Mouse (Mus musculus): ENCODE measurements around the gene Cpsf4l. TPM values are rescaled to one million over a fixed set of nuclear protein-coding genes. Genes with fewer than 3 reads are reported as not detected.

Gene Cpsf4l
- polyA plus RNA-seq, 1 experiment from 2014 or later, result 0.54 TPM

GRCm38 (mm10) chr11:113654561-113655270, 55.1 kb downstream of the Cpsf4l start:
- peaks cover 78% of the 10 kb centered on the region for H3K36me3 ChIP-seq (replicated peaks; ENCODE audit: control insufficient read depth, insufficient read depth)
- no peaks in the 10 kb centered on the region for H3K27me3 ChIP-seq (ENCODE audit: control insufficient read depth, insufficient read depth, low read length)
- H3K4me3 ChIP-seq (replicated peaks; ENCODE audit: low read length), result no peak overlapping the region
- H3K9me3 ChIP-seq (ENCODE audit: control insufficient read depth, low read length), result no peaks in the 10 kb centered on the region
- DNase-seq (ENCODE audit: low spot score), result peak; percentile 42
- H3K27ac ChIP-seq, result no peak overlapping the region
- H3K4me2 ChIP-seq (replicated peaks), result no peak overlapping the region
- ATAC-seq (ENCODE audit: low FRiP score), result no peak
- H3K9ac ChIP-seq, result no peak overlapping the region
- 83% methylated on average over 18 of the region's 18 CpGs for WGBS
- peaks cover 13% of the 10 kb centered on the region for H3K4me1 ChIP-seq (replicated peaks; ENCODE audit: control insufficient read depth, insufficient read depth, low read length)

GRCm38 (mm10) chr11:113654105-113654504, 55.7 kb downstream of the Cpsf4l start:
- DNase-seq (ENCODE audit: low spot score) (no peak), ATAC-seq (ENCODE audit: low FRiP score) (no peak)
- WGBS, result 96% methylated on average over 15 of the region's 15 CpGs
- H3K36me3 ChIP-seq (replicated peaks; ENCODE audit: control insufficient read depth, insufficient read depth), result peaks cover 71% of the 10 kb centered on the region
- no peak overlapping the region for H3K9ac ChIP-seq
- no peak overlapping the region for H3K4me2 ChIP-seq (replicated peaks)
- no peak overlapping the region for H3K27ac ChIP-seq
- H3K27me3 ChIP-seq (ENCODE audit: control insufficient read depth, insufficient read depth, low read length), result no peaks in the 10 kb centered on the region
- no peaks in the 10 kb centered on the region for H3K9me3 ChIP-seq (ENCODE audit: control insufficient read depth, low read length)
- peaks cover 13% of the 10 kb centered on the region for H3K4me1 ChIP-seq (replicated peaks; ENCODE audit: control insufficient read depth, insufficient read depth, low read length)
- H3K4me3 ChIP-seq (replicated peaks; ENCODE audit: low read length), result no peak overlapping the region

- peaks cover 56% of the 10 kb centered on the region for H3K36me3 ChIP-seq (replicated peaks; ENCODE audit: control insufficient read depth, insufficient read depth)
- DNase-seq (ENCODE audit: low spot score), result no peak
- H3K4me3 ChIP-seq (replicated peaks; ENCODE audit: low read length), result no peak overlapping the region
- H3K9ac ChIP-seq, result no peak overlapping the region
- ATAC-seq (ENCODE audit: low FRiP score), result no peak
- H3K4me2 ChIP-seq (replicated peaks), result no peak overlapping the region
- H3K9me3 ChIP-seq (ENCODE audit: control insufficient read depth, low read length), result no peaks in the 10 kb centered on the region
- no peaks in the 10 kb centered on the region for H3K27me3 ChIP-seq (ENCODE audit: control insufficient read depth, insufficient read depth, low read length)
- 85% methylated on average over 6 of the region's 6 CpGs for WGBS
- peaks cover 18% of the 10 kb centered on the region for H3K4me1 ChIP-seq (replicated peaks; ENCODE audit: control insufficient read depth, insufficient read depth, low read length)
- H3K27ac ChIP-seq, result no peak overlapping the region
Measured at GRCm38 (mm10) chr11:113652516-113652915, 57.3 kb downstream of the Cpsf4l start.

- H3K4me1 ChIP-seq (replicated peaks; ENCODE audit: control insufficient read depth, insufficient read depth, low read length), result peaks cover 15% of the 10 kb centered on the region
- H3K9me3 ChIP-seq (ENCODE audit: control insufficient read depth, low read length), result no peaks in the 10 kb centered on the region
- no peak overlapping the region for H3K9ac ChIP-seq
- H3K4me3 ChIP-seq (replicated peaks; ENCODE audit: low read length), result no peak overlapping the region
- DNase-seq (ENCODE audit: low spot score) (peak; percentile 63), ATAC-seq (ENCODE audit: low FRiP score) (peak; percentile 23; the same call in 1 of the 2 replicates)
- H3K27ac ChIP-seq, result no peak overlapping the region
- no peaks in the 10 kb centered on the region for H3K27me3 ChIP-seq (ENCODE audit: control insufficient read depth, insufficient read depth, low read length)
- 46% methylated on average over 8 of the region's 8 CpGs for WGBS
- H3K4me2 ChIP-seq (replicated peaks), result no peak overlapping the region
- peaks cover 49% of the 10 kb centered on the region for H3K36me3 ChIP-seq (replicated peaks; ENCODE audit: control insufficient read depth, insufficient read depth)
Measured at GRCm38 (mm10) chr11:113651907-113652273, 57.9 kb downstream of the Cpsf4l start.

GRCm38 (mm10) chr11:113651206-113651906, 58.5 kb downstream of the Cpsf4l start:
- no peak for DNase-seq (ENCODE audit: low spot score)
- Histone ChIP-seq H3K27me3 (ENCODE audit: control insufficient read depth, insufficient read depth, low read length) (no peaks in the 10 kb centered on the region), H3K9ac (no peak overlapping the region), H3K4me2 (replicated peaks) (peak overlapping the region; percentile 56; the same call in 1 of the 2 replicates), H3K9me3 (ENCODE audit: control insufficient read depth, low read length) (no peaks in the 10 kb centered on the region), H3K27ac (no peak overlapping the region), H3K4me1 (replicated peaks; ENCODE audit: control insufficient read depth, insufficient read depth, low read length) (peaks cover 14% of the 10 kb centered on the region), H3K36me3 (replicated peaks; ENCODE audit: control insufficient read depth, insufficient read depth) (peaks cover 44% of the 10 kb centered on the region), H3K4me3 (replicated peaks; ENCODE audit: low read length) (no peak overlapping the region)
- WGBS, result 65% methylated on average over 22 of the region's 22 CpGs
- no peak for ATAC-seq (ENCODE audit: low FRiP score)

GRCm38 (mm10) chr11:113649353-113650210, 60.2 kb downstream of the Cpsf4l start, which contains the start of gene Slc39a11:
Slc39a11 (minus strand) TSS chr11:113650079.
- ATAC-seq (ENCODE audit: low FRiP score) (peak; percentile 80), DNase-seq (ENCODE audit: low spot score) (peak; percentile 73)
- peak within 1 kb of the TSS; percentile 95 for H3K9ac ChIP-seq
- peak within 1 kb of the TSS; percentile 56 for H3K4me2 ChIP-seq (replicated peaks)
- H3K4me3 ChIP-seq (replicated peaks; ENCODE audit: low read length), result peak within 1 kb of the TSS; percentile 89
- H3K9me3 ChIP-seq (ENCODE audit: control insufficient read depth, low read length), result no peaks in the 10 kb centered on the region
- peaks cover 26% of the 10 kb centered on the region for H3K36me3 ChIP-seq (replicated peaks; ENCODE audit: control insufficient read depth, insufficient read depth)
- under 1% methylated on average over 74 of the region's 91 CpGs for WGBS
- no peaks in the 10 kb centered on the region for H3K27me3 ChIP-seq (ENCODE audit: control insufficient read depth, insufficient read depth, low read length)
- H3K27ac ChIP-seq, result peak within 1 kb of the TSS; percentile 94
- H3K4me1 ChIP-seq (replicated peaks; ENCODE audit: control insufficient read depth, insufficient read depth, low read length), result peaks cover 14% of the 10 kb centered on the region

- peak within 1 kb of the TSS; percentile 95 for H3K9ac ChIP-seq
- 46% methylated on average over 26 of the region's 26 CpGs for WGBS
- H3K4me2 ChIP-seq (replicated peaks), result peak within 1 kb of the TSS; percentile 56
- H3K4me3 ChIP-seq (replicated peaks; ENCODE audit: low read length), result peak within 1 kb of the TSS; percentile 89
- peaks cover 19% of the 10 kb centered on the region for H3K36me3 ChIP-seq (replicated peaks; ENCODE audit: control insufficient read depth, insufficient read depth)
- H3K27me3 ChIP-seq (ENCODE audit: control insufficient read depth, insufficient read depth, low read length), result no peaks in the 10 kb centered on the region
- H3K9me3 ChIP-seq (ENCODE audit: control insufficient read depth, low read length), result no peaks in the 10 kb centered on the region
- DNase-seq (ENCODE audit: low spot score) (no peak), ATAC-seq (ENCODE audit: low FRiP score) (peak; percentile 18; the same call in 1 of the 2 replicates)
- peaks cover 14% of the 10 kb centered on the region for H3K4me1 ChIP-seq (replicated peaks; ENCODE audit: control insufficient read depth, insufficient read depth, low read length)
- peak within 1 kb of the TSS; percentile 94 for H3K27ac ChIP-seq
Measured at GRCm38 (mm10) chr11:113648690-113649352, 61.0 kb downstream of the Cpsf4l start, which contains the start of gene Cog1. Cog1 (plus strand) TSS chr11:113649169.

Data from hindbrain, embryonic 14.5 days (tissue).